Mouse (Mus musculus) erythroblast, embryonic 14.5 days (primary cell): ENCODE measurements around the gene B230118H07Rik.

ENCODE experiments used
- GATA1 ChIP-seq: IDR thresholded peaks from 2 replicates; pipeline ENCODE4 v1.6.1; 2012; ENCODE audit warnings: low read length, inconsistent platforms, mixed read lengths
- TAL1 ChIP-seq: IDR thresholded peaks from 3 replicates; pipeline ENCODE4 v1.6.1; 2012; ENCODE audit warnings: low read length, inconsistent platforms, mixed read lengths

DNA sequence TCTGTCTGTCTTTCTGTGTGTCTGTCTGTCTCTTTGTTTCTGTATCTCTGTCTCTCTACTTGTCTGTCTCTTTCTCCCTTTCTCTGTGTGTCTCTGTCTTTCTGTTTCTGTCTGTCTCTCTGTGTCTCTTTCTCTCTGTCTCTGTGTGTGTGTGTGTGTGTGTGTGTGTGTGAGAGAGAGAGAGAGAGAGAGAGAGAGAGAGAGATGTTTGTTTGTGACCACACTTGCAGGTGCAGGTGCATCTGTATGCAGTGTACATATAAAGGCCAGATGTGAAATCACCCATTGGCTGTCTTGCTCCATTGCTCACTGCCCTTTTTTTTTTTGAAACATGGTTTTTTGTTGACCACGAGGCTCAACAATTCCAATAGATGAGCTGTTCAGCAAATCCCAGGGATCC, 1.1 kb upstream of the B230118H07Rik start:
- TF ChIP-seq GATA1 (no peak), TAL1 (no peak)
